Mouse (Mus musculus) megakaryocyte, embryonic 14.5 days (primary cell): Measurements from ENCODE around the gene Kctd20.

Experiments used
- FLI1 ChIP-seq: IDR thresholded peaks from 2 replicates; pipeline ENCODE4 v1.6.1; 2012; ENCODE audit warnings: low read length, inconsistent platforms, mixed read lengths
- GATA1 ChIP-seq: IDR thresholded peaks from 3 replicates; pipeline ENCODE4 v1.6.1; 2012; ENCODE audit warnings: mixed read lengths, low read length, inconsistent platforms, borderline replicate concordance

DNA sequence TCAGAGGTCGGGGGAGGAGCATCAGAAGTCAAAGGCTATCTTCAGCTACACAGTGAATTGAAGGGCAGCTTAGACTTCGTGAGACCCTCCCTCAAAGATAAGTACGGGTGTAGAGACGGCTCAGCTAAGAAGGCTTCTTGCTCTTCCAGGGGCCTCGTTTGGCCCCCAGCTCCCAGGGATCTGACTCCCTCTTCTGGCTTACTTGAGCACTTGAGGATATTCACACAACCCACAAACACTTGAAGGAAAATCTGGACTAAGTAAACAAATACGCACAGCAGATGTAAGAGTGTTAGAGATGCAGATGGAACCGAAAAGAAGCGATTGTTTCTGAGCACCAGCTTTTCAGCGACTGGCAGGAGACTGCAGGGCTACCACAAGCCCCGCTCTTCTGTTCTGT lies 8.8 kb downstream of the Kctd20 start:
- TF ChIP-seq GATA1 (no peak), FLI1 (no peak)
